Mouse (Mus musculus) heart, postnatal 4 days (tissue): ENCODE measurements around the gene Grin3a. TPM values are rescaled to one million over a fixed set of nuclear protein-coding genes. Genes with fewer than 3 reads are reported as not detected.

Experiments
- DNase-seq: peaks from one replicate; pipeline ENCODE4 v3.0.0; 2021
- total RNA-seq, 2 experiments: library from RNA; stranded (reverse); gene quantifications; 2 replicates each; pipeline ENCODE4 v1.2.3; 2021

The Grin3a gene
- total RNA-seq: under 1 TPM; 0.19 to 0.25 TPM

DNA sequence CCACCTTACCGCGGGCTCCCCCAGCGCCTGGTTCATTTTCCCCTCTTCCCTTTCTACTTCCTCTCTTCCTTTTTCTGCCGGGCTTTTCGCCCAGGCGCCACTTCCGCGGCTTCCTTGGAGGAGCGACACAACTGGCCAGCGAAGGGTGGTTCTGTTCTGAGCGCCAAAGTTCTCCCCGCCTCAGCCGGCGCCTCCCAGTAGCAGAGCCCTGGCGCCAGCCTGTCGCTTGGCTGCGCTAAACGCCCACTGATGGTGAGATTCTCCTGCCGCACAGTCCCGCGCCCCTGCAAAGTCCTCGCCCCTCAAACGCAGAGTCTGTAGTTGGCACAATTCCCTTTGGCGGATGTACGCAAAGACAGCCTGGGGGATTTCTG, at the start of gene Grin3a:
Grin3a (minus strand) TSS at position 133 of the 374 bp plus-strand sequence.
- peak; percentile 46 for DNase-seq

- DNase-seq: peak; percentile 23
Measured at GRCm38 (mm10) chr4:49891835-49892301, 46.3 kb upstream of the Grin3a start.

DNA sequence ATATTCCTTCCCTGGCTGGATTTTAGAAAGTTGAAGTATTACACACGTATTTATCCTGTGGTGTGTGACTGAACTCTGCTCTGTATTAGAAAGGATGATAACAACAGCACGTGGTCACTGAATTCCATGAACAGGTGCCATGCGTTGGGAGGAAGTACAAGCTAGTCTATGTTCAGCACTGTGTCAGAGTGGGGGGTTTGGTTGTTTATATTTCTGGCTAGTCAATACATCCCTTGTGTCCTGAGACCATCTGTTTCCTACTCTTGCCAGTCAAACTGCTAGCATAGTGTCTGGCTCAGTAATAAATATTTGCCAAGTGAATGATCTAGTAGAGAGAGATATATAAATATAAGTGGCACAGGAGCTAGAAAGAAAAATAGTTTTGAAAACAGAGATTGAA, 31.5 kb upstream of the Grin3a start:
- no peak for DNase-seq

DNA sequence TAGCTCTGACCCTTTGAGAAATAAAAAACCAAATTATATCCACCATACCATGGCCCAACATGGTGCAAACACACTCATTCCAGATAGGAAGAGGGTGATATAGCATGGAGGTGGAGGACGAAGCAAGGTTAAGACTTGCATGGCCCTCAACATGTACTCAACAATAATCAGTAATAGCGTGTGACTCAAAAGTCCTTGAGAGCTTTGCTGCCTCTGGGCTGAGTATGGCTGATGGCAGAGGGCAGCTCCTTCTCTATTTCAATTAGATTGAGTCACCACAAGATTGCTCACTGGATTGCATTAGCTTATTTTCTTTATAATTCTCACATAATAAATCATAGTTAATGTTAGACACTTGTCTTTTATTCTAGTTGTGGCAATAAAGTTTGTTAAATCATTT, 15.1 kb upstream of the Grin3a start:
- no peak for DNase-seq

- no peak for DNase-seq
Measured at GRCm38 (mm10) chr4:49844828-49845611, 524 bp downstream of the Grin3a start.

DNA sequence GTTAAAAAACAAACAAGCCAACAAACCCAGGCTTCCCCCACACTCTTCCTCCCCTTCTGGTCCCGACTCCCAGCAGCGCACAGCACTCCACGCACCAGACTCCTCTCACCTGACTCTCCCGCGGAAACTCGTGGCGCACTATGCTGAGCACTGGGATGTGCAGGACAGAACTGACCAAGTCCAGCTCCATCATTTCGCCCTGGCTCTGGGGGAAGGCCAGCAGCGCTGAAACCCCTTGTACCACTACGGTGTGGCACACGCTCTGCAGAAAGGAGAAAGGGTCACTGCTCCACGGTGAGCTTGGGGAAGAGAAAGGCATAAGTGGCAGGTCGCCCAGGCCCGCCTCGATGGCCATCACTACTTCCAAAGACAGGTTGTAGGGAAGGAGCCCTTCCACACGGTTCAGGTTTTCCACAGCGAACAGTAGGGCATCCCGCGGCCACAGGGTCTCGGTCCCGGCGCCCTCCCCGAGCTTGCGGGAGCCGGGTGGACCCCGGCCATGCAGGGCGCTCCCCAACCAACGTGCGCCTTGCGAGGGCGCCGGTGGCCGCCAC, 1.2 kb downstream of the Grin3a start:
- DNase-seq: no peak

- DNase-seq: no peak
Measured at GRCm38 (mm10) chr4:49843787-49844186, 1.8 kb downstream of the Grin3a start.

GRCm38 (mm10) chr4:49832035-49832434, 13.5 kb downstream of the Grin3a start:
- no peak for DNase-seq

- no peak for DNase-seq
Measured at GRCm38 (mm10) chr4:49813852-49814251, 31.7 kb downstream of the Grin3a start.

GRCm38 (mm10) chr4:49806791-49807190, 38.8 kb downstream of the Grin3a start:
- no peak for DNase-seq

GRCm38 (mm10) chr4:49799338-49799737, 46.2 kb downstream of the Grin3a start:
- DNase-seq: no peak

GRCm38 (mm10) chr4:49788971-49789370, 56.6 kb downstream of the Grin3a start:
- no peak for DNase-seq

GRCm38 (mm10) chr4:49742847-49743246, 102.7 kb downstream of the Grin3a start:
- no peak for DNase-seq

- DNase-seq: no peak
Measured at GRCm38 (mm10) chr4:49741942-49742341, 103.6 kb downstream of the Grin3a start.

- no peak for DNase-seq
Measured at GRCm38 (mm10) chr4:49740796-49741766, 104.5 kb downstream of the Grin3a start.

DNA sequence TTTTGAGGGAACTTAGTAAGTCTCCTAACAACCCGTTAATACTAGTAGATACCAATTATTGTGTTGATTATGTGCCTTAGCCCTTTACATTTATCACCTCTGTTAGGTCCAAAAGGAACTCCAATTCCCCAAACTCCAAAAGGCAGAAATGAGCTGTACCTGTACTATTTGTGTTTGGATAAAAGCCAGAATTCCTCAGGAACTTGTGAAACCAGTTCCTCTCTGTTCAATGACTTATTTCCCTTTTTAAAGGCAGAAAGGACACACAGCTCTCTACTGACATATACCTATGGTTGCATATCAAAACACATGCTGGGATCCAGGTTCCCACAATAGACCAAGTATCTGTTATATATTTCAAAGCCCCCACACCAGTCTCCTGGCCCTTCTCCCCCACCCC, 106.0 kb downstream of the Grin3a start:
- DNase-seq: no peak

DNA sequence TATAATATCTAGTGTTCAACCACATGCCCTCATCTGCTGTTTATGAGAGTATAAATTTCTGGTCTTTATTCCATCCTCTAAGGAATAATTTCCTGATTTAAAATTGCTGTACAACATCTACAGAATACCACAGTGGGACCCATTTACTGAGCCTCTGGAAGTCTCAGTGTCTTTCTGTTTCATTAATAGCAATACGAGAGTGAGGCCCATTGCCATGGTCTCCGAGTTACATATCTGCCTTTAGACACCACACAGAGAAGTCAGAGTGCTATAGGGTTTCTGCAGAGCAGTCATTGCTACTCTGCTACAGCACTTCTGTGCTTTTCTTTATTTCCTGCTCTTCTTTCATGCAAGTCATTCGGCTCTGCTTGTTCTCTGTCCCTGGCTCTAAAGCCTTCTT, 116.2 kb downstream of the Grin3a start:
- DNase-seq: no peak

DNA sequence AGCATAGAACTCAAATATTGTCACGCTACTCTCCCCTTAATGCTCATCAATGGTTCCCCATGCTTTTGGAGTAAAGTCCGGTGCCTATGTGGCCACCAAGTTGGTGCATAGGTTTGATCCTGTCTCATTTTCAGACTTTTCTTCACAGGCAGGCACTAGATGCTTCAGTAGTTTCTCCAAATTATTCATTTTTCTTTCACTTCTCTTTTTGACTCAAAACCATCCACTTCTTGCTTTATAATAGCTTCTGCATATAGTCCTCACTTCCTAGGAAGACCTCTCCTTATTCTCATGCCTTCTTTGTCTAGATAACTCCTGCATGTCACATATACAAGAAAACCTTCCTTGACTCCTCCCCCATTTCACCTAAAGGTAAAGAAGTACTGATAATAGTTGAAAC, 121.6 kb downstream of the Grin3a start:
- DNase-seq: no peak

- no peak for DNase-seq
Measured at GRCm38 (mm10) chr4:49691405-49692194, 153.9 kb downstream of the Grin3a start.

DNA sequence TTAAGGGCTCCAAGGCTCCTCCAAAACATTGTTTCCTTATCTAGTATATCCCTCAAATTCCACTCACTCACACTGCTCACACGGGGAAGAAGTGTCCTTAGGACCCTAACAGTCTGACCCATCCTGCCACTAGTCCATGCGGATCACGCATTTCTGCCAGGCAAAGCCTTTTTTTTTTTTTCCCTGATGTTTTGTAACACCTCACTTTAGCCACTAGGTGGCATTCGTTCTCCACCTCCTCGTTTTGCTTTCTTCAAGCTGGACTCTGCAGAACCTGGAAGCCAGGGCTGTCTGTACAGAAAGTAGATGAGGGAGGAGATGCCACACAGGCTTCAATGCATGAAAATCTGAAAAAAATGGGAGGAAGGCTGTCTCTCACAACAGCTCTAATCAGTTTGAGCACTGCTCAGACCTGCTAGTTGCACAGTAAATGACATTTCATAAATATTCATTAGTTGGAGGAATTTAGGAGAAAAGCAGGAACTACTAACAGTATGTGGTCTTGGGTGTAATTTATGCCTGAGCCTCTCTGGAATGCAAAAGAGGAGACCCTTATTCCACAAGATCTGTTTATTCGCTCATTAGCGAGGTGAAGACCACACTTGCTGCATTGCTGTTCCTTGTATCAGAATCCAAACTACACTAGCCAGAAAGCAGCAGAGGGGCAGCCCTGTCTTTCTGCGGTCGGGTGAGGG, 156.8 kb downstream of the Grin3a start:
- peak; percentile 43 for DNase-seq

GRCm38 (mm10) chr4:49681812-49682211, 163.7 kb downstream of the Grin3a start, which contains the start of gene Ppp3r2:
Gene Ppp3r2 (minus strand): TSS chr4:49682024.
- DNase-seq: no peak
